ENCODE assay signal across 8 mouse cellular contexts in genomic region chr15:98870179-98871069, GRCm38 (mm10). TPM values are rescaled to one million over a fixed set of nuclear protein-coding genes. Genes with fewer than 3 reads are reported as not detected.
DNase-seq lines count a peak whose midpoint lies in the region; ATAC-seq and TF ChIP-seq lines count a peak whose summit lies in the region.

No protein-coding gene starts in this region.

- no peaks in the 10 kb centered on the region; the same call in 1 of the 2 replicates for H3K36me3 ChIP-seq in testis, adult 2 months (ENCODE audit: control insufficient read depth, insufficient read depth, low read length)
- peaks cover 8% of the 10 kb centered on the region for H3K36me3 ChIP-seq in embryonic facial prominence, embryonic 11.5 days (replicated peaks; ENCODE audit: control insufficient read depth, insufficient read depth, low read depth, low read length)
- peaks cover 12% of the 10 kb centered on the region for H3K36me3 ChIP-seq in heart, postnatal 0 days (replicated peaks; ENCODE audit: control insufficient read depth, insufficient read depth, low read length)
- H3K36me3 ChIP-seq in midbrain, embryonic 11.5 days (ENCODE audit: control insufficient read depth, insufficient read depth, low read length): peaks cover 7% of the 10 kb centered on the region; the same call in 1 of the 2 replicates

- TF ChIP-seq EP300 in heart, postnatal 0 days (IDR thresholded peaks at IDR 0.05; ENCODE audit: low read depth): no peak

- H3K9me3 ChIP-seq in embryonic facial prominence, embryonic 11.5 days (replicated peaks; ENCODE audit: control insufficient read depth, low read length): no peaks in the 10 kb centered on the region
- no peaks in the 10 kb centered on the region for H3K9me3 ChIP-seq in heart, postnatal 0 days (replicated peaks; ENCODE audit: control insufficient read depth, low read length)
- H3K9me3 ChIP-seq in midbrain, embryonic 11.5 days (ENCODE audit: control insufficient read depth, low read length): no peaks in the 10 kb centered on the region

- no peak for TF ChIP-seq CTCF in testis, adult 2 months (IDR thresholded peaks at IDR 0.05; ENCODE audit: control insufficient read depth, insufficient read depth, insufficient replicate concordance, low read depth, low read length)
- no peak for TF ChIP-seq CTCF in heart, postnatal 0 days (IDR thresholded peaks at IDR 0.05; ENCODE audit: low read depth)

- peak overlapping the region; percentile 96 for H3K4me3 ChIP-seq in testis, adult 2 months (ENCODE audit: control insufficient read depth, low read depth, low read length)
- H3K4me3 ChIP-seq in embryonic facial prominence, embryonic 11.5 days (ENCODE audit: low read depth, low read length): peak overlapping the region; percentile 86
- H3K4me3 ChIP-seq in heart, postnatal 0 days (ENCODE audit: low read depth, low read length): peak overlapping the region; percentile 99
- H3K4me3 ChIP-seq in midbrain, embryonic 11.5 days (ENCODE audit: low read depth, low read length): peak overlapping the region; percentile 99

- H3K4me2 ChIP-seq in embryonic facial prominence, embryonic 11.5 days (ENCODE audit: low read depth, low read length): peak overlapping the region; percentile 96
- H3K4me2 ChIP-seq in heart, postnatal 0 days (ENCODE audit: low read depth, low read length): peak overlapping the region; percentile 98
- peak overlapping the region; percentile 100 for H3K4me2 ChIP-seq in midbrain, embryonic 11.5 days

- peak overlapping the region; percentile 96 for H3K27ac ChIP-seq in testis, adult 2 months (ENCODE audit: control insufficient read depth, insufficient read depth, low read depth, low read length)
- peak overlapping the region; percentile 98 for H3K27ac ChIP-seq in embryonic facial prominence, embryonic 11.5 days (replicated peaks; ENCODE audit: low read depth, low read length)
- peak overlapping the region; percentile 99 for H3K27ac ChIP-seq in heart, postnatal 0 days (ENCODE audit: low read depth)
- H3K27ac ChIP-seq in midbrain, embryonic 11.5 days (ENCODE audit: low read depth, low read length): peak overlapping the region; percentile 93; the same call in 1 of the 2 replicates

- peaks cover 30% of the 10 kb centered on the region for H3K4me1 ChIP-seq in testis, adult 2 months (ENCODE audit: control insufficient read depth, insufficient read depth, low read length)
- peaks cover 14% of the 10 kb centered on the region for H3K4me1 ChIP-seq in embryonic facial prominence, embryonic 11.5 days (ENCODE audit: control insufficient read depth, insufficient read depth, low read length)
- peaks cover 34% of the 10 kb centered on the region for H3K4me1 ChIP-seq in heart, postnatal 0 days (ENCODE audit: control insufficient read depth, insufficient read depth)
- H3K4me1 ChIP-seq in midbrain, embryonic 11.5 days (ENCODE audit: control insufficient read depth, insufficient read depth, low read length): peaks cover 32% of the 10 kb centered on the region

- DNase-seq in testis, postnatal 14 days (ENCODE audit: low spot score): no peak
- peak; percentile 25 for DNase-seq in embryonic facial prominence, embryonic 11.5 days (ENCODE audit: low spot score)
- DNase-seq in heart, postnatal 0 days (ENCODE audit: low spot score): no peak
- peak; percentile 53 to 78 for DNase-seq in kidney, postnatal 25 days
- peak; percentile 94 for DNase-seq in midbrain, embryonic 11.5 days (ENCODE audit: low spot score, missing footprints)
- no peak for DNase-seq in frontal cortex, adult 2 months (ENCODE audit: extremely low spot score in 1 of 2, low spot score in 1 of 2)
- no peak for DNase-seq in layer of hippocampus, adult 8-10 months (ENCODE audit: low spot score in 2 of 2)

- no peak for ATAC-seq in embryonic facial prominence, embryonic 11.5 days (replicated peaks; ENCODE audit: insufficient number of reproducible peaks, low FRiP score, low TSS enrichment, low read depth)
- ATAC-seq in heart, postnatal 0 days (ENCODE audit: insufficient read depth, low read depth): no peak
- ATAC-seq in midbrain, embryonic 11.5 days (ENCODE audit: low FRiP score): no peak

- peak overlapping the region; percentile 99 for H3K9ac ChIP-seq in embryonic facial prominence, embryonic 11.5 days (replicated peaks; ENCODE audit: low read length)
- H3K9ac ChIP-seq in heart, postnatal 0 days (replicated peaks; ENCODE audit: low read depth, low read length): peak overlapping the region; percentile 100
- peak overlapping the region; percentile 95 for H3K9ac ChIP-seq in midbrain, embryonic 11.5 days (ENCODE audit: low read length)

- no peak for TF ChIP-seq POLR2A in testis, adult 2 months (IDR thresholded peaks at IDR 0.05; ENCODE audit: control insufficient read depth, low read depth, low read length)

- WGBS in embryonic facial prominence, embryonic 11.5 days: under 1% methylated on average over 15 of the region's 16 CpGs
- whole genome bisulfite sequencing in heart, postnatal 0 days: 1% methylated on average over 16 of the region's 16 CpGs
- under 1% methylated on average over 14 of the region's 16 CpGs for WGBS in midbrain, embryonic 11.5 days

- H3K27me3 ChIP-seq in testis, adult 2 months (ENCODE audit: control insufficient read depth, insufficient read depth, low read length): no peaks in the 10 kb centered on the region
- H3K27me3 ChIP-seq in embryonic facial prominence, embryonic 11.5 days (ENCODE audit: control insufficient read depth, insufficient read depth, low read length): no peaks in the 10 kb centered on the region
- no peaks in the 10 kb centered on the region for H3K27me3 ChIP-seq in heart, postnatal 0 days (ENCODE audit: control insufficient read depth, insufficient read depth, low read length)
- H3K27me3 ChIP-seq in midbrain, embryonic 11.5 days (ENCODE audit: control insufficient read depth, insufficient read depth, low read length): no peaks in the 10 kb centered on the region

RNA-seq across cellular contexts. Expression of gene Kmt2d, which starts 0.6 kb away (rescaled TPM):
- 17.0 and 17.4 TPM in 2 replicates for polyA plus RNA-seq in testis, adult 2 months (2012; rRNA removed)
- polyA plus RNA-seq in embryonic facial prominence, embryonic 11.5 days (2014; fragmentation: Nextera tagmentation; extraction: Ambion mirVana): 11.6 and 12.0 TPM in 2 replicates
- 31.6 and 34.4 TPM in 2 replicates for total RNA-seq in heart, postnatal 0 days (2014; rRNA removed; ENCODE audit: low replicate concordance)
- 5.5 and 6.0 TPM in 2 replicates for polyA plus RNA-seq in heart, postnatal 0 days (2015; fragmentation: Nextera tagmentation; extraction: Ambion mirVana)
- 13.2 and 13.3 TPM in 2 replicates for polyA plus RNA-seq in midbrain, embryonic 11.5 days (2014; fragmentation: Nextera tagmentation; extraction: Ambion mirVana)
- 47.0 and 48.6 TPM in 2 replicates for polyA plus RNA-seq in frontal cortex, adult 2 months (2012; rRNA removed)
- 10 to 100 TPM; 77.8 to 96.0 (median 89.6) TPM for total RNA-seq in layer of hippocampus, adult 8-10 months (2022)

RNA-seq across cellular contexts. Expression of gene Rhebl1, which starts 23.9 kb away (rescaled TPM):
- polyA plus RNA-seq in testis, adult 2 months (2012; rRNA removed): 4.6 and 4.8 TPM in 2 replicates
- 16.7 and 17.0 TPM in 2 replicates for polyA plus RNA-seq in embryonic facial prominence, embryonic 11.5 days (2014; fragmentation: Nextera tagmentation; extraction: Ambion mirVana)
- total RNA-seq in heart, postnatal 0 days (2014; rRNA removed; ENCODE audit: low replicate concordance): 7.5 and 12.6 TPM in 2 replicates
- 4.0 and 4.1 TPM in 2 replicates for polyA plus RNA-seq in heart, postnatal 0 days (2015; fragmentation: Nextera tagmentation; extraction: Ambion mirVana)
- 14.2 and 16.7 TPM in 2 replicates for polyA plus RNA-seq in midbrain, embryonic 11.5 days (2014; fragmentation: Nextera tagmentation; extraction: Ambion mirVana)
- polyA plus RNA-seq in frontal cortex, adult 2 months (2012; rRNA removed): 17.6 and 19.2 TPM in 2 replicates
- 10 to 100 TPM in 1 of 4 experiments, 1 to 10 TPM in 3; 4.9 to 10.4 (median 7.9) TPM for total RNA-seq in layer of hippocampus, adult 8-10 months (2022)

RNA-seq across cellular contexts. Expression of gene Dhh, which starts 27.9 kb away (rescaled TPM):
- polyA plus RNA-seq in testis, adult 2 months (2012; rRNA removed): 9.4 and 10.8 TPM in 2 replicates
- 0.76 and 1.3 TPM in 2 replicates for polyA plus RNA-seq in embryonic facial prominence, embryonic 11.5 days (2014; fragmentation: Nextera tagmentation; extraction: Ambion mirVana)
- total RNA-seq in heart, postnatal 0 days (2014; rRNA removed; ENCODE audit: low replicate concordance): 4.4 and 4.8 TPM in 2 replicates
- 1.7 TPM in 2 replicates for polyA plus RNA-seq in heart, postnatal 0 days (2015; fragmentation: Nextera tagmentation; extraction: Ambion mirVana)
- 0.27 and 0.40 TPM in 2 replicates for polyA plus RNA-seq in midbrain, embryonic 11.5 days (2014; fragmentation: Nextera tagmentation; extraction: Ambion mirVana)
- 0.44 and 0.80 TPM in 2 replicates for polyA plus RNA-seq in frontal cortex, adult 2 months (2012; rRNA removed)
- total RNA-seq in layer of hippocampus, adult 8-10 months (2022): under 1 TPM in 3 of 4 experiments, not detected in 1; 0.18 to 0.34 (median 0.23) TPM

RNA-seq across cellular contexts. Expression of gene Prkag1, which starts 39.1 kb away (rescaled TPM):
- 18.4 and 19.5 TPM in 2 replicates for polyA plus RNA-seq in testis, adult 2 months (2012; rRNA removed)
- polyA plus RNA-seq in embryonic facial prominence, embryonic 11.5 days (2014; fragmentation: Nextera tagmentation; extraction: Ambion mirVana): 69.8 and 73.1 TPM in 2 replicates
- total RNA-seq in heart, postnatal 0 days (2014; rRNA removed; ENCODE audit: low replicate concordance): 115 and 134 TPM in 2 replicates
- polyA plus RNA-seq in heart, postnatal 0 days (2015; fragmentation: Nextera tagmentation; extraction: Ambion mirVana): 113 and 114 TPM in 2 replicates
- 69.7 and 81.4 TPM in 2 replicates for polyA plus RNA-seq in midbrain, embryonic 11.5 days (2014; fragmentation: Nextera tagmentation; extraction: Ambion mirVana)
- 67.8 and 74.0 TPM in 2 replicates for polyA plus RNA-seq in frontal cortex, adult 2 months (2012; rRNA removed)
- 10 to 100 TPM; 49.0 to 55.2 (median 50.2) TPM for total RNA-seq in layer of hippocampus, adult 8-10 months (2022)

RNA-seq across cellular contexts. Expression of gene Lmbr1l, which starts 47.6 kb away (rescaled TPM):
- 478 and 581 TPM in 2 replicates for polyA plus RNA-seq in testis, adult 2 months (2012; rRNA removed)
- 3.9 and 7.1 TPM in 2 replicates for polyA plus RNA-seq in embryonic facial prominence, embryonic 11.5 days (2014; fragmentation: Nextera tagmentation; extraction: Ambion mirVana)
- total RNA-seq in heart, postnatal 0 days (2014; rRNA removed; ENCODE audit: low replicate concordance): 25.5 and 28.2 TPM in 2 replicates
- 8.0 and 9.6 TPM in 2 replicates for polyA plus RNA-seq in heart, postnatal 0 days (2015; fragmentation: Nextera tagmentation; extraction: Ambion mirVana)
- 7.5 and 9.8 TPM in 2 replicates for polyA plus RNA-seq in midbrain, embryonic 11.5 days (2014; fragmentation: Nextera tagmentation; extraction: Ambion mirVana)
- 30.5 and 33.6 TPM in 2 replicates for polyA plus RNA-seq in frontal cortex, adult 2 months (2012; rRNA removed)
- total RNA-seq in layer of hippocampus, adult 8-10 months (2022): 10 to 100 TPM; 17.9 to 21.8 (median 19.6) TPM

Comparison
In these comparisons a context has a peak if more than half of its experiments do, and no peak if none do; other contexts are left out.
1. DNase-seq: peak in embryonic facial prominence, embryonic 11.5 days (single experiment), kidney, postnatal 25 days (2 of 2) and midbrain, embryonic 11.5 days (single experiment); none in testis, postnatal 14 days (single experiment), heart, postnatal 0 days (single experiment), frontal cortex, adult 2 months (0 of 2) and layer of hippocampus, adult 8-10 months (0 of 2).
2. Peak in every context shown above with its lines, with median percentiles within 50 percentile points of each other: H3K27ac ChIP-seq, H3K4me3 ChIP-seq, H3K4me2 ChIP-seq and H3K9ac ChIP-seq.